In genomic region chr9:59666016-59666415, GRCm38 (mm10) we compare ENCODE assay signal across 30 mouse cellular contexts. TPM values are rescaled to one million over a fixed set of nuclear protein-coding genes. Genes with fewer than 3 reads are reported as not detected.
DNase-seq lines count a peak whose midpoint lies in the region; ATAC-seq and TF ChIP-seq lines count a peak whose summit lies in the region.
"Had no signal": no experiment of that assay in that cellular context is flagged by ENCODE, and none has a peak within 500 bp of the region (broad histone marks: within the 10 kb centered on the region; RNA-seq: fewer than 3 reads in every experiment).

No protein-coding gene starts in this region.

- TF ChIP-seq EP300 in heart, postnatal 0 days (IDR thresholded peaks at IDR 0.05; ENCODE audit: low read depth) = no peak

- no peak for ATAC-seq in heart, embryonic 13.5 days (ENCODE audit: extremely low read depth, insufficient number of reproducible peaks, low FRiP score, low TSS enrichment)
- ATAC-seq in heart, postnatal 0 days (ENCODE audit: insufficient read depth, low read depth) = no peak
- ATAC-seq: forebrain, embryonic 15.5 days; hindbrain, postnatal 0 days; inflammation-experienced regulatory T-cells, adult 6 months; intestine, embryonic 16.5 days had no signal

- H3K9me3 ChIP-seq in heart, embryonic 13.5 days = no peaks in the 10 kb centered on the region
- no peaks in the 10 kb centered on the region for H3K9me3 ChIP-seq in heart, postnatal 0 days (replicated peaks; ENCODE audit: control insufficient read depth, low read length)
- no peaks in the 10 kb centered on the region for H3K9me3 ChIP-seq in E14TG2a.4 (ENCODE audit: low read length)
- H3K9me3 ChIP-seq: embryonic facial prominence, embryonic 10.5 days; embryonic facial prominence, embryonic 13.5 days; forebrain, embryonic 12.5 days; forebrain, embryonic 15.5 days had no signal

- intact Hi-C loops in heart, postnatal 25 days (cut with DNase I) = no loop called here
- intact Hi-C loops in heart, postnatal 10 days (cut with DNase I) = no loop called here
- intact Hi-C loops in heart, postnatal 14 days (cut with DNase I) = no loop called here

- peak overlapping the region; percentile 68 for H3K27ac ChIP-seq in heart, embryonic 13.5 days (replicated peaks)
- H3K27ac ChIP-seq in heart, postnatal 0 days (ENCODE audit: low read depth) = peak overlapping the region; percentile 71
- H3K27ac ChIP-seq: embryonic facial prominence, embryonic 10.5 days; embryonic facial prominence, embryonic 13.5 days; forebrain, embryonic 12.5 days; hindbrain, embryonic 14.5 days; hindbrain, postnatal 0 days had no signal

- H3K4me1 ChIP-seq in heart, embryonic 13.5 days = peaks cover 75% of the 10 kb centered on the region
- H3K4me1 ChIP-seq in heart, postnatal 0 days (ENCODE audit: control insufficient read depth, insufficient read depth) = peaks cover 44% of the 10 kb centered on the region
- peaks cover 98% of the 10 kb centered on the region for H3K4me1 ChIP-seq in E14TG2a.4 (replicated peaks; ENCODE audit: low read depth, low read length)

- no peak for TF ChIP-seq CTCF in heart, postnatal 0 days (IDR thresholded peaks at IDR 0.05; ENCODE audit: low read depth)
- no peak for TF ChIP-seq CTCF in E14TG2a.4 (conservative IDR thresholded peaks at IDR 0.05; ENCODE audit: low read length)

- 80% methylated on average over 8 of the region's 8 CpGs for WGBS in heart, embryonic 13.5 days
- WGBS in heart, postnatal 0 days = 73% methylated on average over 8 of the region's 8 CpGs

- H3K4me3 ChIP-seq in heart, embryonic 13.5 days = no peak overlapping the region
- H3K4me3 ChIP-seq in heart, postnatal 0 days (ENCODE audit: low read depth, low read length) = no peak overlapping the region
- peak overlapping the region; percentile 37; the same call in 1 of the 2 replicates for H3K4me3 ChIP-seq in E14TG2a.4 (replicated peaks; ENCODE audit: low read length)
- H3K4me3 ChIP-seq: embryonic facial prominence, embryonic 10.5 days; embryonic facial prominence, embryonic 13.5 days; erythroblast, embryonic 14.5 days; forebrain, embryonic 12.5 days; forebrain, embryonic 15.5 days had no signal

- no peaks in the 10 kb centered on the region for H3K27me3 ChIP-seq in heart, embryonic 13.5 days (replicated peaks)
- H3K27me3 ChIP-seq in heart, postnatal 0 days (ENCODE audit: control insufficient read depth, insufficient read depth, low read length) = no peaks in the 10 kb centered on the region
- no peaks in the 10 kb centered on the region for H3K27me3 ChIP-seq in E14TG2a.4 (ENCODE audit: insufficient read depth, low read length)
- H3K27me3 ChIP-seq: CH12.LX; embryonic facial prominence, embryonic 13.5 days; forebrain, embryonic 12.5 days; forebrain, embryonic 15.5 days had no signal

- DNase-seq in heart, adult 11 months = peak; percentile 75
- DNase-seq in heart, postnatal 25 days (ENCODE audit: low spot score) = no peak
- DNase-seq in heart, postnatal 10 days = no peak
- no peak for DNase-seq in heart, postnatal 0 days (ENCODE audit: low spot score)
- DNase-seq in heart, postnatal 14 days = no peak
- DNase-seq: adrenal gland, adult 8-10 months; adrenal gland, postnatal 25 days; B cell, adult 2 months; cerebellum, adult 11-12 months; cerebellum, adult 8-10 months; cerebellum, postnatal 10 days; cerebellum, postnatal 36 days; embryo, embryonic 11 days; gastrocnemius, postnatal 10 days; kidney, adult 18-20 months; kidney, adult 9 months had no signal

- no peak overlapping the region for H3K4me2 ChIP-seq in heart, embryonic 13.5 days
- H3K4me2 ChIP-seq in heart, postnatal 0 days (ENCODE audit: low read depth, low read length) = no peak overlapping the region
- H3K4me2 ChIP-seq: embryonic facial prominence, embryonic 13.5 days; forebrain, embryonic 12.5 days; forebrain, embryonic 15.5 days; hindbrain, embryonic 14.5 days had no signal

- 0 out of 2 replicates have a peak overlapping the region, but pooled peaks have one; percentile 6 for H3K9ac ChIP-seq in heart, embryonic 13.5 days
- no peak overlapping the region for H3K9ac ChIP-seq in heart, postnatal 0 days (replicated peaks; ENCODE audit: low read depth, low read length)
- H3K9ac ChIP-seq: embryonic facial prominence, embryonic 13.5 days; forebrain, embryonic 12.5 days; forebrain, embryonic 15.5 days; hindbrain, embryonic 14.5 days had no signal

- H3K36me3 ChIP-seq in heart, embryonic 13.5 days = peaks cover 99% of the 10 kb centered on the region
- H3K36me3 ChIP-seq in heart, postnatal 0 days (replicated peaks; ENCODE audit: control insufficient read depth, insufficient read depth, low read length) = peaks cover 63% of the 10 kb centered on the region
- H3K36me3 ChIP-seq in E14TG2a.4 (ENCODE audit: insufficient read depth, low read length) = peaks cover 99% of the 10 kb centered on the region

RNA-seq across cellular contexts. Expression of gene Pkm, which starts 9.8 kb away (rescaled TPM):
- 1,000 to 10,000 TPM; 1,181 to 1,232 TPM for total RNA-seq in heart, postnatal 25 days (2021)
- polyA plus RNA-seq in heart, embryonic 13.5 days (2015; fragmentation: Nextera tagmentation; extraction: Ambion mirVana) = 1,816 and 1,974 TPM in 2 replicates
- total RNA-seq in heart, postnatal 10 days (2021) = 1,000 to 10,000 TPM; 1,252 to 1,287 TPM
- 1,588 and 1,940 TPM in 2 replicates for total RNA-seq in heart, postnatal 0 days (2014; rRNA removed; ENCODE audit: low replicate concordance)
- polyA plus RNA-seq in heart, postnatal 0 days (2015; fragmentation: Nextera tagmentation; extraction: Ambion mirVana) = 1,219 and 1,312 TPM in 2 replicates
- total RNA-seq in heart, postnatal 14 days (2021) = 1,000 to 10,000 TPM; 1,287 to 1,327 TPM

RNA-seq across cellular contexts. Expression of gene Gramd2, which starts 13.9 kb away (rescaled TPM):
- total RNA-seq in heart, postnatal 25 days (2021) = not detected
- 0.24 and 0.29 TPM in 2 replicates for polyA plus RNA-seq in heart, embryonic 13.5 days (2015; fragmentation: Nextera tagmentation; extraction: Ambion mirVana)
- under 1 TPM in 1 of 2 experiments, not detected in 1; 0.26 TPM for total RNA-seq in heart, postnatal 10 days (2021)
- not detected in 2 replicates for total RNA-seq in heart, postnatal 0 days (2014; rRNA removed; ENCODE audit: low replicate concordance)
- polyA plus RNA-seq in heart, postnatal 0 days (2015; fragmentation: Nextera tagmentation; extraction: Ambion mirVana) = 0.15 and 0.16 TPM in 2 replicates
- under 1 TPM; 0.05 to 0.19 TPM for total RNA-seq in heart, postnatal 14 days (2021)
- total RNA-seq: CH12.LX; heart, adult 8-10 months; MEL had no signal
- polyA plus RNA-seq: erythroblast, embryonic 14.5 days; inflammation-experienced regulatory T-cells, adult 6 months had no signal

RNA-seq across cellular contexts. Expression of gene Parp6, which starts 48.9 kb away (rescaled TPM):
- total RNA-seq in heart, postnatal 25 days (2021) = 10 to 100 TPM; 17.9 to 20.2 TPM
- 16.6 and 18.1 TPM in 2 replicates for polyA plus RNA-seq in heart, embryonic 13.5 days (2015; fragmentation: Nextera tagmentation; extraction: Ambion mirVana)
- 10 to 100 TPM; 15.6 to 19.3 TPM for total RNA-seq in heart, postnatal 10 days (2021)
- total RNA-seq in heart, postnatal 0 days (2014; rRNA removed; ENCODE audit: low replicate concordance) = 22.5 and 32.7 TPM in 2 replicates
- polyA plus RNA-seq in heart, postnatal 0 days (2015; fragmentation: Nextera tagmentation; extraction: Ambion mirVana) = 13.7 and 14.4 TPM in 2 replicates
- 10 to 100 TPM; 18.5 to 22.2 TPM for total RNA-seq in heart, postnatal 14 days (2021)
